Mouse (Mus musculus) liver, postnatal 0 days (tissue): ENCODE measurements around the gene Zdhhc1.

Experiments
- CTCF ChIP-seq: sonication (generic); IDR thresholded peaks from 2 replicates; pipeline ENCODE4 v1.5.1; 2016; ENCODE audit warnings: antibody characterized with exemption, low read depth
- EP300 ChIP-seq: IDR thresholded peaks from 2 replicates; pipeline ENCODE4 v1.6.1; 2016; ENCODE audit warnings: antibody characterized with exemption, low read depth, mild to moderate bottlenecking

GRCm38 (mm10) chr8:105544544-105545205 is 48.0 kb upstream of the Zdhhc1 start:
- no peak for TF ChIP-seq CTCF
- TF ChIP-seq EP300 = no peak
